Mouse (Mus musculus) forebrain, embryonic 16.5 days (tissue): Measurements from ENCODE around the gene D17Wsu92e. TPM values are rescaled to one million over a fixed set of nuclear protein-coding genes. Genes with fewer than 3 reads are reported as not detected.
A peak's percentile ranks its signal among the peaks of the same experiment; 100 is the strongest.
"Not testable (repeated sequence)": the region's sequence is repeated elsewhere in the genome, so short reads cannot be mapped to it uniquely, and the experiment has no call there.

Experiments
- ATAC-seq: fragments of 200-750 bp; cut with Nextera tagmentation; 2 replicates; pipeline ENCODE4 v1.8.0; 2017; ENCODE audit warnings: mild to moderate bottlenecking, moderate library complexity
- H3K27ac ChIP-seq: fragments of 300-500 bp; sonication (generic); 2 replicates; pipeline ENCODE4 v1.5.1; 2014; ENCODE audit warnings: low read length, control low read depth
- H3K27me3 ChIP-seq: fragments of 300-500 bp; sonication (generic); replicated peaks from 2 replicates; pipeline ENCODE4 v1.6.1; 2014; ENCODE audit warnings: low read length; ENCODE audit not compliant: control insufficient read depth, insufficient read depth
- H3K36me3 ChIP-seq: fragments of 300-500 bp; sonication (generic); 2 replicates; pipeline ENCODE4 v1.6.1; 2014; ENCODE audit not compliant: control insufficient read depth, insufficient read depth
- H3K4me1 ChIP-seq: fragments of 300-500 bp; sonication (generic); replicated peaks from 2 replicates; pipeline ENCODE4 v1.6.1; 2014; ENCODE audit warnings: low read length; ENCODE audit not compliant: control insufficient read depth, insufficient read depth
- H3K4me2 ChIP-seq: fragments of 300-500 bp; sonication (generic); 2 replicates; pipeline ENCODE4 v1.6.1; 2014; ENCODE audit warnings: mild to moderate bottlenecking, low read length, control low read depth
- H3K4me3 ChIP-seq: fragments of 300-500 bp; sonication (generic); replicated peaks from 2 replicates; pipeline ENCODE4 v1.5.1; 2014; ENCODE audit warnings: mild to moderate bottlenecking, low read length, control low read depth
- H3K9ac ChIP-seq: fragments of 300-500 bp; sonication (generic); replicated peaks from 2 replicates; pipeline ENCODE4 v1.6.1; 2014; ENCODE audit warnings: low read depth, low read length, control low read depth
- H3K9me3 ChIP-seq: fragments of 300-500 bp; sonication (generic); 2 replicates; pipeline ENCODE4 v1.6.1; 2016; ENCODE audit warnings: low read length; ENCODE audit not compliant: control insufficient read depth
- WGBS: fragments of 180-500 bp; shearing (Covaris S2); extraction: QIAGEN DNeasy Blood & Tissue Kit; methylation state at CpG from one replicate; pipeline ENCODE4 v1.1.7; 2014; 5-methylcytosine and 5-hydroxymethylcytosine counted together
- polyA plus RNA-seq: library from polyadenylated mRNA; unstranded; fragments of >200 nt; fragmentation: Nextera tagmentation; extraction: Ambion mirVana; gene quantifications from 2 replicates; pipeline ENCODE4 v1.2.1, GENCODE M21; 2015

The D17Wsu92e gene
- polyA plus RNA-seq, 1 experiment from 2014 or later, result 11.9 TPM

DNA sequence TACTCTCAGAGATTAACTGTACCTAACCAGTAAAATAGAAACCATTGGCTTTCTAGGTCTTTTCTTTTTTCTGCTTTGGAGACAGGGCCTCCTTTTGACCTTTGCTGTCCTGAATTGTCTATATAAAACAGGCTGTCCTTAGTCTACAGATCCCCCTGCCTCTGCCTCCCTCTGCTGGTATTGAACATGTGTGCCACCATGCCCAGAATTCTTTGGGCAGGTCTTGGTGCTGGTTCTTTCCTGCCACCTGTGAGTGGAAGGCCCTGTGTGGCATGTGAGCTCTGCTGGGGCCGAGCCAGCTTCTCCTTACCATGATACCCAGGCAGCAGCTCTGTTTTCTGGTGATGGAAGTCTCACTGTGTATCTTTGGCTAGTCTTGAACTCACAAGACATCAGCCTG lies 27.9 kb upstream of the D17Wsu92e start:
- Histone ChIP-seq H3K4me2 (no peak overlapping the region), H3K27me3 (no peaks in the 10 kb centered on the region), H3K4me3 (no peak overlapping the region), H3K36me3 (peaks cover 44% of the 10 kb centered on the region), H3K27ac (no peak overlapping the region), H3K9me3 (no peaks in the 10 kb centered on the region), H3K9ac (no peak overlapping the region), H3K4me1 (no peaks in the 10 kb centered on the region)
- WGBS, result 100% methylated on average over 1 of the region's 1 CpGs
- no peak for ATAC-seq

- Histone ChIP-seq H3K27me3 (peaks cover 4% of the 10 kb centered on the region; the same call in 1 of the 2 replicates), H3K9me3 (no peaks in the 10 kb centered on the region), H3K9ac (peak overlapping the region; percentile 68), H3K4me3 (peak overlapping the region; percentile 57), H3K4me2 (peak overlapping the region; percentile 93), H3K4me1 (peaks cover 17% of the 10 kb centered on the region), H3K36me3 (peaks cover 10% of the 10 kb centered on the region), H3K27ac (peak overlapping the region; percentile 77)
- WGBS, result 1% methylated on average over 35 of the region's 35 CpGs
- peak; percentile 100 for ATAC-seq
These were observed 19.2 kb upstream of the D17Wsu92e start for GRCm38 (mm10) chr17:27839469-27840252.

- H3K9me3 ChIP-seq, H3K4me2 ChIP-seq, H3K36me3 ChIP-seq, H3K27ac ChIP-seq, H3K27me3 ChIP-seq, H3K9ac ChIP-seq, ATAC-seq, H3K4me3 ChIP-seq: not testable (repeated sequence)
- WGBS, result 79% methylated on average over 3 of the region's 4 CpGs
- peaks cover 17% of the 10 kb centered on the region for H3K4me1 ChIP-seq
These were observed 17.4 kb upstream of the D17Wsu92e start, which contains the start of gene Snrpc for GRCm38 (mm10) chr17:27837850-27838249. Snrpc (plus strand) TSS chr17:27838150.

GRCm38 (mm10) chr17:27830411-27830810 lies 10.0 kb upstream of the D17Wsu92e start:
- no peak overlapping the region for H3K27ac ChIP-seq
- H3K4me2 ChIP-seq, result no peak overlapping the region
- no peak overlapping the region for H3K4me3 ChIP-seq
- no peak overlapping the region for H3K9ac ChIP-seq
- H3K9me3 ChIP-seq, result no peaks in the 10 kb centered on the region
- H3K36me3 ChIP-seq, result no peaks in the 10 kb centered on the region
- no peak for ATAC-seq
- H3K4me1 ChIP-seq, result peaks cover 3% of the 10 kb centered on the region; the same call in 1 of the 2 replicates
- 54% methylated on average over 7 of the region's 7 CpGs for WGBS
- peaks cover 3% of the 10 kb centered on the region; the same call in 1 of the 2 replicates for H3K27me3 ChIP-seq

DNA sequence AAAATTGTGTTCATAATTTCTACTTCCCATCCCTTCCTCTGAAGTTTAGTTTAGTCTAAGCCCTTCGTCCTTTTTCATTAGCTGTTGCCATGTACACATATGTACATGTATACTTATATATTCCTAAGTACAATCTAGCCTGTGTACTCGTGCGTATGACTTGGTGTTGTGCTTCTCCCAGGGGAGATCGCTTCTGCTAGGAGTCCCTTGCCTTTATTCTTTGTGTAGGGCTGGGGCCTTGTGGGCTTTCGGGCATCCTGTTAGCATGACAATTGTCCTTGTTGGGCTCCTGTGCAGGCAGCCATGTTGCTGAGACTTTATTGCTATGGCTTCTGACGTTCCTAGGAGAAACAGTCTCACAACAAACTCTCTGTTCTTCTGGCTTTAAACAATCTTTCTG lies 7.1 kb upstream of the D17Wsu92e start:
- Histone ChIP-seq H3K27ac (no peak overlapping the region), H3K9ac (no peak overlapping the region), H3K4me1 (peaks cover 3% of the 10 kb centered on the region; the same call in 1 of the 2 replicates), H3K9me3 (no peaks in the 10 kb centered on the region), H3K27me3 (peaks cover 3% of the 10 kb centered on the region; the same call in 1 of the 2 replicates), H3K4me3 (no peak overlapping the region), H3K4me2 (no peak overlapping the region), H3K36me3 (no peaks in the 10 kb centered on the region)
- no peak for ATAC-seq
- 22% methylated on average over 6 of the region's 6 CpGs for WGBS

- Histone ChIP-seq H3K4me1 (peaks cover 3% of the 10 kb centered on the region; the same call in 1 of the 2 replicates), H3K9ac (no peak overlapping the region), H3K9me3 (no peaks in the 10 kb centered on the region), H3K4me2 (peak overlapping the region; percentile 48; the same call in 1 of the 2 replicates), H3K27me3 (peaks cover 3% of the 10 kb centered on the region; the same call in 1 of the 2 replicates), H3K4me3 (no peak overlapping the region), H3K36me3 (no peaks in the 10 kb centered on the region), H3K27ac (no peak overlapping the region)
- WGBS, result under 1% methylated on average over 9 of the region's 9 CpGs
- no peak for ATAC-seq
These were observed 6.5 kb upstream of the D17Wsu92e start for GRCm38 (mm10) chr17:27826908-27827383.

DNA sequence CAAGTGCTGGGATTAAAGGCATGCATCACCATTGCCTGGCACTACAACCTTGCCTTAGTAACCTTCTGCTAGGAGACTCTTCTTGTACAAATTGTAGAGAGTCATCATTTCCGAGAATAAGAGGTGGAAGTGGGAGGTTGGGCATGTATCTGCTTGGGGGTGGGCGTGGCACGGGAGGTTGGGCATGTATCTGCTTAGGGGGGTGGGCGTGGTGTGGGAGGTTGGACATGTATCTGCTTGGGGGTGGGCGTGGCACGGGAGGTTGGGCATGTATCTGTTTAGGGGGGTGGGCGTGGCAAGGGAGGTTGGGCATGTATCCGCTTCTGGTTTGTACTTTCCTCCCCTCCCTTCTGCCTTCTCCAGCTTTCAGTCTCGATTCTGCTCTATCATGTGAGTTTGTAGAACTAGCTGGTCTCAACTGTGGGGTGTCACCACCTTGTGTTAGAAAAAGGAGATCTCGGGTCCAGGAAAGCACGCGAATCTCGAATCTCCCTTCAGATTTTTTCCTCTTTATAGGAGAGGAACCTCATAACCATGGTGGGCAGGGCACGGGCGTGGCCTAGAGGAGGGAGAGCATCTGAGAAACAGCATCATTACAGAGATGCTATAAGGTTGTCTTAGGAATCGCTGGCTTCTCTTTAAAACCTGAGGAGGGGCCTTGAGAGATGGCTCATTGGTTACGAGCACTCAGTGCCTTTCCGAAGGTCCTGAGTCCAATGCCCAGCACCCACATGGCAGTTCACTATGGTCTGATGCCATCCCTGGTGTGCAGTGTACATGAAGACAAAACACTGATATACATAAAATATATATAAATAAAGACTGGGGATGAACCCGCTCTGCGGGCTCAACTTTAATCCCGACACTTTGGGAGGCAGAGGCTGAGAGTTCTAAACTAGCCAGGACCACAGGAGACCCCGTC lies 5.8 kb upstream of the D17Wsu92e start:
- no peak overlapping the region for H3K27ac ChIP-seq
- H3K36me3 ChIP-seq, result no peaks in the 10 kb centered on the region
- peak overlapping the region; percentile 26 for H3K4me3 ChIP-seq
- peak overlapping the region; percentile 35; the same call in 1 of the 2 replicates for H3K9ac ChIP-seq
- no peaks in the 10 kb centered on the region for H3K9me3 ChIP-seq
- H3K4me2 ChIP-seq, result peak overlapping the region; percentile 48
- ATAC-seq, result peak; percentile 54; the same call in 1 of the 2 replicates
- H3K4me1 ChIP-seq, result peaks cover 4% of the 10 kb centered on the region
- 6% methylated on average over 22 of the region's 22 CpGs for WGBS
- peaks cover 3% of the 10 kb centered on the region; the same call in 1 of the 2 replicates for H3K27me3 ChIP-seq

DNA sequence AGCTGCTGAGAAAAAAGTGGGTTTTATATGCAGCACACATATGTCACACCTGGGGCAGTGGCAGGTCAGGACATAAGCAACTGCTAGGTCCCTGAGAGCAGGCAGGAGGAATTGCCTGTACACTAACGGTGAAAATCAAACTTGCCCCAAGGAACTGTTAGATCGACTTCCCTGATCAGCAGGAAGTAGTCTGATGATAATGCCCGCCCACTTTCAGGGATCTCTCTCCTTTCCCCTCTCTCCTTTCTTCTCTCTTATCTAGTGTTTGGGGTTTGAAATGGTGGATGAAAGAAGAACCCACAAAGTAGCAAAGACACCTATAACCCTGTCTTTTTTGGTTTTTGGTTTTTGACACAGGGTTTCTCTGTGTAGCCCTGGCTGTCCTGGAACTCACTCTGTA lies 5.1 kb upstream of the D17Wsu92e start:
- Histone ChIP-seq H3K9ac (no peak overlapping the region), H3K4me3 (no peak overlapping the region), H3K36me3 (no peaks in the 10 kb centered on the region), H3K27ac (no peak overlapping the region), H3K4me1 (peaks cover 8% of the 10 kb centered on the region), H3K27me3 (peaks cover 3% of the 10 kb centered on the region; the same call in 1 of the 2 replicates), H3K4me2 (no peak overlapping the region), H3K9me3 (no peaks in the 10 kb centered on the region)
- ATAC-seq, result no peak
- WGBS, result 41% methylated on average over 3 of the region's 3 CpGs

- WGBS, result 59% methylated on average over 1 of the region's 1 CpGs
- no peak overlapping the region for H3K4me3 ChIP-seq
- no peaks in the 10 kb centered on the region for H3K9me3 ChIP-seq
- no peak for ATAC-seq
- no peak overlapping the region for H3K4me2 ChIP-seq
- H3K36me3 ChIP-seq, result no peaks in the 10 kb centered on the region
- no peak overlapping the region for H3K27ac ChIP-seq
- no peak overlapping the region for H3K9ac ChIP-seq
- H3K27me3 ChIP-seq, result peaks cover 3% of the 10 kb centered on the region; the same call in 1 of the 2 replicates
- H3K4me1 ChIP-seq, result peaks cover 8% of the 10 kb centered on the region
These were observed 4.5 kb upstream of the D17Wsu92e start for GRCm38 (mm10) chr17:27824941-27825340.
